Mouse (Mus musculus): Measurements from ENCODE around the gene Gtf3c1. TPM values are rescaled to one million over a fixed set of nuclear protein-coding genes. Genes with fewer than 3 reads are reported as not detected.
"Not testable (repeated sequence)": the region's sequence is repeated elsewhere in the genome, so short reads cannot be mapped to it uniquely, and the experiment has no call there.

The Gtf3c1 gene
- total RNA-seq, 2 experiments from 2014 or later: 61.1 to 63.3 TPM

GRCm38 (mm10) chr7:125713542-125714055, 6.0 kb upstream of the Gtf3c1 start:
- DNase-seq; intact Hi-C loops (cut with DNase I): not testable (repeated sequence)

DNA sequence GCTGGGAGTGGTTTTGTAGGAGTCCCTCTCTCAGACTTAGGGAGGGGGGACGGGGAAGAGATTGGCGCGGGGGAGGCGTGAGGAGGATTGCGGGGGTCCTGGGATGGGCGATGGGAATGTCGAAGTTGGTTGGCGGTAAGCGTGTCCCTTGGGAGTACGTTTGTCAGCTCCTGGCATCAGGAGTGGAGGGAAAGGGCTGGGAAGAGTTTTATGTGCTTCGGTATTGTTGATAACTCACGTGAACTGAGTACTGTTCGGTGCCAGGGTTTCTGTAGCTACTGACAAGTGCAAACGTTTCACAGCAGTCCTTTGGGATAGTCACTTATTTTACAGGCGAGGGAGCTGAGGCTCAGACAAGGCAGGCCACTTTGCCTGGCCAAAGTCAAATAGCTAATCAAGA, 520 bp upstream of the Gtf3c1 start:
- DNase-seq: no peak
- intact Hi-C loops (cut with DNase I): no loop called here

GRCm38 (mm10) chr7:125707186-125707585, 394 bp downstream of the Gtf3c1 start:
- intact Hi-C loops (cut with DNase I): no loop called here
- DNase-seq: peak in 1 of 2 experiments; percentile 68

GRCm38 (mm10) chr7:125702791-125703190, 4.8 kb downstream of the Gtf3c1 start:
- intact Hi-C loops (cut with DNase I): no loop called here
- DNase-seq: no peak

DNA sequence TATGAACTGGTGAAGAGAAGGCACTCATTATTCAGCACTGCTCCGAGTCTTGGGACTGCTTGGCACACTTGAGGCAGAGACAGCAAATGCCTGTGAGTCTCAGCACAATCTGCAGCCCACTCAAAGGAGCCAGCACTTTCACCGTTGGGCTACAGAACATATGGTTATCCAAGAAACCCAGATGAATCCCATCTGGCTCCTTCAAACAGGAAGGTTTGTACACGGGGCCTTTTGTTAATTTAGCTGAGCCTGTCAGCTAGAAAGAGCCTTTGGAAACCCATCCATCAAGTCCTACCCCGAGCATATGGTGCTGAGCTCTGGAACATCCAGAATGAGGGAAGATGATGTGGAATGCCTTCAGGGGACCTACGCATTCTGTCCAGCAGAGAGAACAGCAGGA, 13.5 kb downstream of the Gtf3c1 start:
- intact Hi-C loops (cut with DNase I): no loop called here
- no peak for DNase-seq

- intact Hi-C loops (cut with DNase I): no loop called here
- no peak for DNase-seq
These were observed 17.1 kb downstream of the Gtf3c1 start for GRCm38 (mm10) chr7:125690516-125690915.

- intact Hi-C loops (cut with DNase I): no loop called here
- no peak for DNase-seq
These were observed 27.6 kb downstream of the Gtf3c1 start for GRCm38 (mm10) chr7:125679936-125680335.

GRCm38 (mm10) chr7:125678756-125679155, 28.8 kb downstream of the Gtf3c1 start:
- DNase-seq: no peak
- intact Hi-C loops (cut with DNase I): no loop called here

GRCm38 (mm10) chr7:125674916-125675315, 32.7 kb downstream of the Gtf3c1 start:
- DNase-seq: peak; percentile 49 to 70
- intact Hi-C loops (cut with DNase I): loop anchor here (2.0 kb wide), 1 partner anchor 408 kb away; the partner anchor contains the start of gene Gsg1l

DNA sequence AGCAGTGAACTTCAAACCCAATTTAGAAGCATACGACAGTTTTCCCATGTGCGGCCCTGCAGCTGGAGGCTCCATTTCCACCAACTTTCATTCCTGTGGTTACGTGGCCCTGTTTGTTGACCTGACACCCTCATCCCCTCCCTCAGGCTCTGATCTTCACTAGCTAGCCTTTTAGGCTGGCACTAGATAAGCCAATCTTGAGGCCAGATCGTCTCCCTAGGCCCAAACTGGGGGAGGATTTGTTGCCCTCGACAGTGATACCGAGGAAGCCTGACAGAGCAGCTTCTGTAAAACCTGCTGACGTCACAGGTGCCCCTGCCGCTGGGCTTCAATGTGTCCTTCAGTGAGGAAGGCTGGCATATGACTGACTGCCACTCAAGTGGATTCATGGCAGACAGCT, 36.2 kb downstream of the Gtf3c1 start:
- intact Hi-C loops (cut with DNase I): no loop called here

DNA sequence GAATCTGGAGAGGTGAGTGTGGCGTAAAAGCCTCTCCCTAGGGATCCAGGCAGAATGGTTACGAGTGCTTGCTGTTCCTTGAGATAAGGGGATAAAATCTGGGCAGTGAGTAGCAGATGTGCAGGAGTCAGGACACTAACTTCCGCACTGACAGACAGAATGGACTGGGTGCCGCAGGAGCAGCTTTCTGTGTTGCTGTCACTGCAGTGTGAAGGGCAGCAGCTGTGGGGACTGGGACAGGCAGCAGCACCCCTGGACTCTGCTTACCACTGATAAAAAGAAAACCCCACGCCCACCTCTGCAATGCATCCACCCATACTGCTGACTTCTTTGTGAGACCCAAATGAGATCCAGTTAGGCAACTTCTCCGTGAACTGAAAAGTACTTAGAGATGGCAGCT, 36.7 kb downstream of the Gtf3c1 start:
- no peak for DNase-seq
- intact Hi-C loops (cut with DNase I): no loop called here

More for the DNA sequence above, 36.2 kb downstream of the Gtf3c1 start:
- no peak for DNase-seq

DNA sequence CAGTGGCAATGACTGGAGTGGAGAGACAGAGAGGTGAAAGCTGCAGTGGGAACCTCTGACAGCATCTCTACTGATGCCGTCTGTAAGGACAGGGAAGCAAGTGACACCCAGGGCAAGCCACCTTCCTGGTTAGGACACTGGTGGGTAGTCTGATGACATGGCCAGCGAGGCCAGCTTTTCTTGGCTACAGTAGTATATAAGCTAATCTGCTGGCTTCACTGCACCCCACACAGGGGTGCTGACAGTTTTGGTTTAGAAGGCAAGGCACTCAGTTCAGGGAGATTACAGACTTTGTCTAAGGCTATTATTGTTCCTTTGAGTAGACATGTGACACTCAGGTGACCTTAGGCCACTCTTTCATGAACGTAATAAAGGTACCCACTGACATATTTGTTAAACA, 43.9 kb downstream of the Gtf3c1 start:
- DNase-seq: no peak
- intact Hi-C loops (cut with DNase I): no loop called here

- intact Hi-C loops (cut with DNase I): no loop called here
- DNase-seq: no peak
These were observed 50.1 kb downstream of the Gtf3c1 start for GRCm38 (mm10) chr7:125657511-125657910.

DNA sequence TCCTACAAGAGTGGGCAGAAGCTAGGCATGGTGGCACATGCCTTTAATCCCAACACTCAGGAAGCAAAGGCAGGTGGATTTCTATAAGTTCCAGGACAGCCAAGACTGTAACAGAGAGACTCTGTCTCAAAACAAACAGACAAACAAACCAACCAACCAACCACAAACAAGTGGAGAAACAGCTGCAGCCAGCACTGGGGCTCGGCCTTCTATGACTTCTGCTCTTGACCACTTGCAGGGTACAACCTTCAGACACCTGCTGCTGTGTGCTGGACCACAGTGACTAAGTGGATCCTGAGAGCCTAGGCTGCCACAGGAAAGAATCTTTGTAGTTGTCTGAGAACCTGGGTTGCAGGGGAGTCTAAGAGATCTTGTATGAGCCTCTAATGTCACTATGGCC, 58.6 kb downstream of the Gtf3c1 start:
- no peak for DNase-seq
- intact Hi-C loops (cut with DNase I): no loop called here

DNA sequence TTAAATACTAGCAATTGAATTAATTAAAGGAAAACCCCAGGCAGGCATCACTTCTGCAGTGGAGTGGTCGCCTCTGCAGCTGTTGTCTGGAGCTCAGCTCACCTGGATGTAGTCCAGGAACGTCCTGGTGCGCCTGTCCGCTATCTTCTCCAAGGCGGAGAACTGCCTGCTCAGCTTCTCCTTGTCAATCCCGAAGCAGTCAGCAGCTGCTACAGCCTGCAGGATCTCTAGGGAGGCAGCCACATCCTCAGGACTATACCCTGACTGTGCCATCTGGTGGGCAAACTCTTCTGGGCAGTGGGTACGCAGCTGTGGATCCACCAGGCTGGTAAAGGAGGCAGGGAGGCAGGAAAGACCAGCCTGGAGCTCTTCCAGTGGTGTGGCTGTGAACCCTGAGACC, 62.2 kb downstream of the Gtf3c1 start:
- no peak for DNase-seq
- intact Hi-C loops (cut with DNase I): no loop called here

DNA sequence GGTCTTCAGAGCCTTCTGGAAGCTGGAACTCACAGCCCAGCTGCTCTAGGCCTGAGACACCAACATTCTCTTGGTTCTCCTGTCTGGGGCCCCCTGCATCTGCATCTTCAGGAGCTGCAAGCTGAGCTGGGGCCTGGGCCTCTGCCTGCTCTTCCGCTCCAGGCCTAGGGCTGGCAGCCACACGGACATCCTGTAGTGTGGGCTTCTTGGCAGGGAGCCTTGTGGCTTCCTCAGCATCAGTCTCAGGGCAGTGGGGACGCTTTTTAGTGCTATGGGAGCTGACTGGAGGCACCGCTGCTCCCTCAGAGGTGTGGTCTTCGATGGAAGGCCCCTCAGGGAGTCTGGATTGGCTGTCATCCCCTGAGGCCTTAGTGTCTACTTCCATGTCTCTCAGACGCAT, 63.7 kb downstream of the Gtf3c1 start:
- intact Hi-C loops (cut with DNase I): no loop called here
- no peak for DNase-seq

DNA sequence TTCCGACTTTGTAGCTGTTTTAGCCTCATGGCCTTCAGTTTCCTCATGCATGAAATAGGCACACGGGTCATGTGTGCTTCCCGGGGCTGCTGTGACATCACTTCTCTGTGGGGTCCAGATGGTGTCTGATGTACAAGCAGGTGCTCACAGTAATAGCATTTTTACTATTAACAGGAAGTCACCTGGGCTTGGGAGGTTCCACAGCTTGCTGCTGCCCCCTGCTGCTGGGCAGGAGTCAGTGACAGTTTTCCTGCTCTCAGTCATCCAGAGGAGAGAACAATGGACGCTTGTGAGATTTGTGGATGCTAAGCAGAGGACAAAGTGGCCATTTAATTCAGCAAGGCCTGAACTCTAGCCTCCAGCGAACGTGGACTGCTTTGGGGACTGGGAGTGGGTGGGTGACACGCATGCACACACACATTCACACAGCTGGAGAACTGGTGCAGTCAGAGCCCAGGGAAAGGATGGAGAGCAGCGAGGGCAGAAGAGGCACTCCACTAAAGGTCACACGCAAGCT, 68.7 kb downstream of the Gtf3c1 start:
- DNase-seq: peak; percentile 55 to 69
- intact Hi-C loops (cut with DNase I): loop anchor here (2.0 kb wide), 2 partner anchors 58 to 168 kb away; no protein-coding TSS in a partner anchor

GRCm38 (mm10) chr7:125638376-125638775, 69.2 kb downstream of the Gtf3c1 start:
- intact Hi-C loops (cut with DNase I): loop anchor here (2.0 kb wide), 2 partner anchors 58 to 168 kb away; no protein-coding TSS in a partner anchor
- no peak for DNase-seq

DNA sequence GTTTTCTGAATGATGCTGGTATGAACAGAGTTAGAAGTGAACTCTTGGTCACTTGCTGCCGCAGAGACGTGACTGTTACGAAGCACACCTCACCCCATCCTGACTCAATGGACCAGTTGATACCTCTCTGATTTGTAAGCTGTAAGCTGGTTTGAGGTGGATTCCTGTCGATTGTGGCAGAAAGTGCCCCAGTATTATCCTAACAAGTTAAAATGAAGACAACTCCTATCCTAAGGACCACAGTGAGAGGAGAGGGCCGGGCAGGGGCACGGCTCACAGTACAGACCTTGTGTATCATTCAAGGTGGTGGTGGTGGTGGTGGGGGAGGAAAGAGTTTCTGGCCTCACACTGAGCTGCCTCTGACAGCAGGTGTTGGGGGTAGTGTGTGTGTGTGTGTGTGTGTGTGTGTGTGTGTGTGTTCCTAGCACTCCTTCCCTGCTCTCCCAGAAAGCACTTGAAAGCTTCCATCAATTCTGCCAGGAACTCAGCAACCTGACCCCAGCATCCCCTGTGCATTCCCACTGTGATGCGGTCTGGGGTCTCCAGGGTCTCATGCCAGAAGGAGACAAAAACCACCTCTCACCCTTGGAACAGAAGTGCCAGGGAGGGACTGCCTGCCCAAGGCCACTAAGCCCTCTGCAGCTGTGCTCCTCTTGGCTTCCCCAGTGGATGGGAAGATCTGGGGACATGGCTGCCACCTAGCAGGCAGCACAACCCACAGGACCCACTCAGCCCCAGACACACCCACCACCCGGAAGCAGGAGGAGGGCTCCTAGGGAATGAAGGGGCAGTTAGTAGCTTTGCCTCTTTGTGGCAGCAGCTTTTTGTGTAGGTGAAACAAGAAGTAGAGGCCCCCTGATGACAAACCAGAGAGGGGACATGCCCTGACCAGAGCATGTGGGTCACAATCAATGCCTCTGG, 70.1 kb downstream of the Gtf3c1 start:
- no peak for DNase-seq
- intact Hi-C loops (cut with DNase I): loop anchor here (2.0 kb wide), 2 partner anchors 57 to 167 kb away; no protein-coding TSS in a partner anchor

GRCm38 (mm10) chr7:125630989-125631388, 76.6 kb downstream of the Gtf3c1 start:
- no peak for DNase-seq
- intact Hi-C loops (cut with DNase I): no loop called here

- intact Hi-C loops (cut with DNase I): no loop called here
- DNase-seq: no peak
These were observed 77.3 kb downstream of the Gtf3c1 start for GRCm38 (mm10) chr7:125630317-125630716.

- intact Hi-C loops (cut with DNase I): loop anchor here (10.0 kb wide), 1 partner anchor 1241 kb away; no protein-coding TSS in a partner anchor
These were observed 81.8 kb downstream of the Gtf3c1 start for GRCm38 (mm10) chr7:125625829-125626228.

More at GRCm38 (mm10) chr7:125625829-125626228, 81.8 kb downstream of the Gtf3c1 start:
- no peak for DNase-seq
